Mouse (Mus musculus): ENCODE results near the gene Psg17. TPM values are rescaled to one million over a fixed set of nuclear protein-coding genes. Genes with fewer than 3 reads are reported as not detected.

The Psg17 gene
- polyA plus RNA-seq, 1 experiment from 2014 or later, result 0.10 TPM

Other genes with a start within 250 kb of the Psg17 start
- gene Psg23, start 205.1 kb downstream of the Psg17 start, polyA plus RNA-seq (2016; fragmentation: Nextera tagmentation; extraction: Ambion mirVana), result not detected in 2 replicates
- gene Psg21, start 164.9 kb downstream of the Psg17 start, polyA plus RNA-seq (2016; fragmentation: Nextera tagmentation; extraction: Ambion mirVana), result not detected in 2 replicates
- not detected in 2 replicates for gene Psg20, start 135.4 kb downstream of the Psg17 start, polyA plus RNA-seq (2016; fragmentation: Nextera tagmentation; extraction: Ambion mirVana)
- not detected in 2 replicates for gene Psg22, start 103.5 kb downstream of the Psg17 start, polyA plus RNA-seq (2016; fragmentation: Nextera tagmentation; extraction: Ambion mirVana)
- gene Psg19, start 23.1 kb downstream of the Psg17 start, polyA plus RNA-seq (2016; fragmentation: Nextera tagmentation; extraction: Ambion mirVana), result not detected in 2 replicates
- not detected in 2 replicates for gene Mill2, start 18.4 kb upstream of the Psg17 start, polyA plus RNA-seq (2016; fragmentation: Nextera tagmentation; extraction: Ambion mirVana)
- gene Pglyrp1, start 49.7 kb upstream of the Psg17 start, polyA plus RNA-seq (2016; fragmentation: Nextera tagmentation; extraction: Ambion mirVana), result 0.44 and 0.60 TPM in 2 replicates
- 39.9 and 45.3 TPM in 2 replicates for gene Ccdc61, start 88.8 kb upstream of the Psg17 start, polyA plus RNA-seq (2016; fragmentation: Nextera tagmentation; extraction: Ambion mirVana)
- 0.31 and 0.33 TPM in 2 replicates for gene Nova2, start 104.3 kb upstream of the Psg17 start, polyA plus RNA-seq (2016; fragmentation: Nextera tagmentation; extraction: Ambion mirVana)
- not detected in 2 replicates for gene Nanos2, start 165.8 kb upstream of the Psg17 start, polyA plus RNA-seq (2016; fragmentation: Nextera tagmentation; extraction: Ambion mirVana)
- gene Mypop, start 169.6 kb upstream of the Psg17 start, polyA plus RNA-seq (2016; fragmentation: Nextera tagmentation; extraction: Ambion mirVana), result 6.4 and 6.5 TPM in 2 replicates
- gene Irf2bp1, start 182.4 kb upstream of the Psg17 start, polyA plus RNA-seq (2016; fragmentation: Nextera tagmentation; extraction: Ambion mirVana), result 44.4 and 47.5 TPM in 2 replicates
- gene Foxa3, start 201.9 kb upstream of the Psg17 start, polyA plus RNA-seq (2016; fragmentation: Nextera tagmentation; extraction: Ambion mirVana), result 0.81 and 1.8 TPM in 2 replicates
- 51.9 and 56.0 TPM in 2 replicates for gene Sympk, start 202.8 kb upstream of the Psg17 start, polyA plus RNA-seq (2016; fragmentation: Nextera tagmentation; extraction: Ambion mirVana)
- gene Rsph6a, start 233.1 kb upstream of the Psg17 start, polyA plus RNA-seq (2016; fragmentation: Nextera tagmentation; extraction: Ambion mirVana), result not detected in 2 replicates

Data from limb, embryonic 12.5 days (tissue).